Mouse (Mus musculus) adrenal gland (tissue): Measurements from ENCODE around the gene Col4a5.

Source experiments
- intact Hi-C: fragments of 180-260 bp; cut with DNase I; formaldehyde crosslinking; loops from one replicate; pipeline ENCODE4 v1.15.1; 2025
- long read RNA-seq, 2 experiments: library from polyadenylated mRNA; unstranded; transcript quantifications; one replicate each; pipeline ENCODE4 v2.0.0; 2020; ENCODE audit warnings: borderline replicate concordance in 1 of 2; ENCODE audit not compliant: insufficient replicate concordance in 1 of 2

Gene Col4a5
- long read RNA-seq, experiment 1, result 0 reads
- long read RNA-seq, experiment 2, partial matches to known transcripts, result 0 of 2 reads
- long read RNA-seq, experiment 2, other reads (novel, unspliced or antisense), result 2 of 2 reads

- intact Hi-C loops, result no loop called here
Measured at GRCm38 (mm10) chrX:141475110-141475509, at the start of gene Col4a5. Col4a5 (plus strand) TSS chrX:141475385.

GRCm38 (mm10) chrX:141436780-141437179 lies 38.4 kb upstream of the Col4a5 start:
- intact Hi-C loops, result no loop called here

GRCm38 (mm10) chrX:141439423-141439822 lies 35.8 kb upstream of the Col4a5 start:
- intact Hi-C loops, result no loop called here

- intact Hi-C loops, result no loop called here
Measured at GRCm38 (mm10) chrX:141447936-141448335, 27.2 kb upstream of the Col4a5 start.

GRCm38 (mm10) chrX:141473470-141474302 lies 1.5 kb upstream of the Col4a5 start, which contains the start of gene Col4a6:
Col4a6 (minus strand) TSS chrX:141474076.
- intact Hi-C loops, result no loop called here

GRCm38 (mm10) chrX:141475566-141476327 lies 562 bp downstream of the Col4a5 start:
- intact Hi-C loops, result no loop called here

- intact Hi-C loops, result no loop called here
Measured at GRCm38 (mm10) chrX:141494545-141494944, 19.4 kb downstream of the Col4a5 start.

- intact Hi-C loops, result no loop called here
Measured at GRCm38 (mm10) chrX:141503125-141503524, 27.9 kb downstream of the Col4a5 start.

- intact Hi-C loops, result no loop called here
Measured at GRCm38 (mm10) chrX:141533447-141533846, 58.3 kb downstream of the Col4a5 start.

- intact Hi-C loops, result no loop called here
Measured at GRCm38 (mm10) chrX:141547471-141547870, 72.3 kb downstream of the Col4a5 start.

GRCm38 (mm10) chrX:141590242-141590641 lies 115.1 kb downstream of the Col4a5 start:
- intact Hi-C loops, result loop anchor here (10.0 kb wide), 1 partner anchor 505 kb away; no protein-coding TSS in a partner anchor

GRCm38 (mm10) chrX:141721725-141722124 lies 246.5 kb downstream of the Col4a5 start:
- intact Hi-C loops, result no loop called here

- intact Hi-C loops, result no loop called here
Measured at GRCm38 (mm10) chrX:141723936-141724335, 248.8 kb downstream of the Col4a5 start.

GRCm38 (mm10) chrX:141724391-141724891 lies 249.3 kb downstream of the Col4a5 start:
- intact Hi-C loops, result no loop called here

GRCm38 (mm10) chrX:141724937-141725918 lies 250.0 kb downstream of the Col4a5 start, which contains the start of gene Irs4:
Irs4 (minus strand) TSS chrX:141725263.
- intact Hi-C loops, result no loop called here

GRCm38 (mm10) chrX:141729570-141729969 lies 254.4 kb downstream of the Col4a5 start:
- intact Hi-C loops, result no loop called here
